Mouse (Mus musculus) hindbrain, embryonic 14.5 days (tissue): ENCODE results near the gene Srprb. TPM values are rescaled to one million over a fixed set of nuclear protein-coding genes. Genes with fewer than 3 reads are reported as not detected.

Experiments used
- ATAC-seq: fragments of 200-750 bp; cut with Nextera tagmentation; 2 replicates; pipeline ENCODE4 v1.8.0; 2017; ENCODE audit warnings: moderate number of reproducible peaks, mild to moderate bottlenecking, moderate TSS enrichment, moderate library complexity; ENCODE audit not compliant: low FRiP score
- DNase-seq: peaks from one replicate; pipeline ENCODE4 v3.0.0-alpha.2; 2015; ENCODE audit warnings: low spot score
- H3K27ac ChIP-seq: fragments of 300-500 bp; sonication (generic); 2 replicates; pipeline ENCODE4 v1.5.1; 2014; ENCODE audit warnings: mild to moderate bottlenecking, moderate library complexity
- H3K27me3 ChIP-seq: fragments of 300-500 bp; sonication (generic); 2 replicates; pipeline ENCODE4 v1.6.1; 2014; ENCODE audit warnings: mild to moderate bottlenecking, low read length, mixed read lengths; ENCODE audit not compliant: control insufficient read depth, insufficient read depth
- H3K36me3 ChIP-seq: fragments of 300-500 bp; sonication (generic); replicated peaks from 2 replicates; pipeline ENCODE4 v1.6.1; 2014; ENCODE audit not compliant: control insufficient read depth, insufficient read depth
- H3K4me1 ChIP-seq: fragments of 300-500 bp; sonication (generic); replicated peaks from 2 replicates; pipeline ENCODE4 v1.6.1; 2014; ENCODE audit warnings: antibody characterized with exemption, low read length, mixed read lengths; ENCODE audit not compliant: control insufficient read depth, insufficient read depth
- H3K4me2 ChIP-seq: fragments of 300-500 bp; sonication (generic); replicated peaks from 2 replicates; pipeline ENCODE4 v1.6.1; 2014; ENCODE audit warnings: mild to moderate bottlenecking, moderate library complexity
- H3K4me3 ChIP-seq: fragments of 300-500 bp; sonication (generic); replicated peaks from 2 replicates; pipeline ENCODE4 v1.5.1; 2014; ENCODE audit warnings: mild to moderate bottlenecking, low read length
- H3K9ac ChIP-seq: fragments of 300-500 bp; sonication (generic); 2 replicates; pipeline ENCODE4 v1.6.1; 2014
- H3K9me3 ChIP-seq: fragments of 300-500 bp; sonication (generic); 2 replicates; pipeline ENCODE4 v1.6.1; 2016; ENCODE audit warnings: low read length; ENCODE audit not compliant: control insufficient read depth
- WGBS: fragments of 180-500 bp; shearing (Covaris S2); extraction: QIAGEN DNeasy Blood & Tissue Kit; methylation state at CpG from one replicate; pipeline ENCODE4 v1.1.7; 2014; 5-methylcytosine and 5-hydroxymethylcytosine counted together
- polyA plus RNA-seq: library from polyadenylated mRNA; unstranded; fragments of >200 nt; fragmentation: Nextera tagmentation; extraction: Ambion mirVana; gene quantifications from 2 replicates; pipeline ENCODE4 v1.2.1, GENCODE M21; 2014

Srprb gene
- 54.1 and 64.9 TPM in 2 replicates for polyA plus RNA-seq

DNA sequence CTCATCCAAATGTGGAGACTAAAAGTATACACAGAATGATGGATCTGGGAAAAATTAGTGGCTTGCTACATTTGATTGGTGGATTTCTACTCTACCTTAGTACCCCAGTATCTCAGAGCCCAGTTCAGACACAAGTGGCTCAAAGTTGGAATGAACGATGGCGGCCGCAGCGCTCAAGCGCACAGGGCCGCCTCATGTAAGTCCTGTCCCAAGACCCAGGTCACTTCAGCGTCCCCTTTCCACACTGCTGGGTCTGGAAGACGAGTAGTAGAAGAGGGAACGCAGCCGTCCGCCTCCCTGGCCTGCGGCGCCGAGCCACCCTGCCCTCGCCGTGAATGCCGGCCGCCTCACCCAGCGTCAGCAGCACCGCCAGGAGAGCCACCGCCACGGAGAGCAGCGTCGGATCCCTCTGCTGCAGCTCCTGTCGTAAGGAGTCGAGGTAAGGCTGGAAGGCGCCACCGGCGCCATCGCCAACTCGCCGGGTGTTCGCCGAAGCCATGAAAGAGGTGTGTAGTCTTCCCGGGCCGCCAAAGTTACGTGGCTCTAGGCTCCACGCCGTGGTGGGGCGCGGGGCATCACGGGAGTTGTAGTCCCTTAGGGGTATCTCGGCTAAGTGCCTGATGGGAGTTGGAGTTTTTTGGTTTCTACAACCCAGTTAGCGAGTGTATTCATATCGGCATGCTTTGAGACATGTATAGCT, at the start of gene Srprb:
Gene Srprb, minus strand, starts transcription at position 577 of the 700 bp plus-strand sequence.
- H3K4me1 ChIP-seq, result peaks cover 4% of the 10 kb centered on the region; the same call in 1 of the 2 replicates
- ATAC-seq, result peak; percentile 97
- WGBS, result under 1% methylated on average over 45 of the region's 45 CpGs
- H3K27me3 ChIP-seq, result no peaks in the 10 kb centered on the region
- peak within 1 kb of the TSS; percentile 55 for H3K4me2 ChIP-seq
- H3K9ac ChIP-seq, result peak within 1 kb of the TSS; percentile 76
- H3K27ac ChIP-seq, result peak within 1 kb of the TSS; percentile 76
- peak; percentile 96 for DNase-seq
- peaks cover 26% of the 10 kb centered on the region for H3K36me3 ChIP-seq
- peak within 1 kb of the TSS; percentile 76 for H3K4me3 ChIP-seq
- no peaks in the 10 kb centered on the region for H3K9me3 ChIP-seq

DNA sequence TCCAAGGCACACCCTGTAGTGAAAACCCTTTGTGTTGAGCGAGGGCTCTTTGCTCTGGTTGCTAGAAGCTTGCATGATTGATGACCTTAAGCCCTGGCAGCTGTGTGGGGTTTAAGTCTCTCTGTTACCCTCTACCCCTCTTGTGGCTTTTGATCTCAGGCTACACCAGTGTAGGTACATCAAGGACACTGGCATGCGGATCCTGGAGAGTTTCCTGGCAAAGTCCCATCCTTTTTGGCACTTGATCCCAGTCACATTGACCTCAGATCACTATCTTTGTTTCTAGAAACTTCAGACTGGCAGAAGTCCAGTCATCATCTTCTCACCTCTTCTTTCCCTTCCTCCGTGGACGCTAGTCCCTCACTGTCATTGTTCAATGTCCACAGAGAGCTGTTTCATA, 46.7 kb upstream of the Srprb start:
- ATAC-seq (no peak), DNase-seq (no peak)
- H3K4me2 ChIP-seq, result no peak overlapping the region
- H3K4me1 ChIP-seq, result no peaks in the 10 kb centered on the region
- H3K9me3 ChIP-seq, result 0 out of 2 replicates have a peak, but pooled peaks cover 2% of the 10 kb centered on the region
- no peaks in the 10 kb centered on the region for H3K27me3 ChIP-seq
- no peaks in the 10 kb centered on the region for H3K36me3 ChIP-seq
- no peak overlapping the region for H3K9ac ChIP-seq
- no peak overlapping the region for H3K27ac ChIP-seq
- 57% methylated on average over 4 of the region's 4 CpGs for WGBS
- H3K4me3 ChIP-seq, result no peak overlapping the region

DNA sequence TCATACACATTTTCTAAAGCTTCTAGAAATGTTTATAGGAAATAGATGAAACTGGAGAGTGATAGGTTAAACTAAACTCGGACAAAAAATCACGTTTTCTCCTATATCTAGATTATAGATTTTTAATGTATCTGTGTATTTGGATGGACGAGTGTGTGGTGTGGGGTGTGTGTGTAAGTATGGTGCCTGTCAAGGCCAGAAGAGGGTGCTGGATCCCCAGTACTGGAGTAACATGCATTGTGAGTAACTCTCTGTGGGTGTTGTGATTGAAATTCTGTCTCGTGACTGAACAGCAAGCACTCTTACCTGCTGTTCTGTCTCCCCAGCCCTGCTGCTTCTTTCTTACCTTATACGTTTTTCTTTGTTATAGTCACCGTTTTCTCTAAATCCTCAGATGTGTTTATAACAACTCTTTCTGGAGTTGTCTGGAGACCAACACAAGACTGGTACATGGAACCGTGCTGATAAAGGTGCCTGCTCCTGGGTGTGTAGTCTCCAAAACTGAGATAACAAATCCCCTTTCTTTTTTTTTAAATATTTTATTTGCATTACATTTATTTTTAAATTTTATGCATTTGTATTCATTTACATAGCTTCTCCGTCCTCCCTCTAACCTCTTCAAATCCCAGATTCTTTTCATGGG, 44.7 kb upstream of the Srprb start:
- no peak overlapping the region for H3K27ac ChIP-seq
- WGBS, result 87% methylated on average over 8 of the region's 8 CpGs
- no peak for ATAC-seq

DNA sequence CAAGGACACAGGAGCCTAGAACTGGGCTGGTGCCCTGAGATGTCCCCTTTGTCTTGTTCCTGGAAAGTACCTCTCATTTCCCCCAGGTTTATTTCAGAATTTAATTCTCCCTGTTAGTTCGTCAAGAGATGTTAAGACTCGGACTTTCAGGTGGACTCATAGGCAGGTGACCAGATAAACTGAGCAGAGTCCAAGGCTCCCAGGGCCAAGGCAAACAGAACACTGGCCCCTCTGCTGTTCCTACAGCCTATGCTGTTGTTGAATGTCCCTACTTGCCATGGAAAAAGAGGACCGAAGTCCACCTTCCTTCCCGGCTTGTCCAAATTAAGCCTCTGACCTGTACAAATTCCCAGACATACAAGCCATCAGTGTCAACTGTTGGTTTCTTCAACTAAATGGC, 41.7 kb upstream of the Srprb start:
- WGBS, result 94% methylated on average over 4 of the region's 4 CpGs
- DNase-seq, result no peak

More for the DNA sequence above, 44.7 kb upstream of the Srprb start:
- DNase-seq, result no peak
- Histone ChIP-seq H3K4me1 (no peaks in the 10 kb centered on the region), H3K27me3 (no peaks in the 10 kb centered on the region), H3K4me2 (no peak overlapping the region), H3K9ac (no peak overlapping the region), H3K36me3 (no peaks in the 10 kb centered on the region), H3K9me3 (no peaks in the 10 kb centered on the region), H3K4me3 (no peak overlapping the region)

DNA sequence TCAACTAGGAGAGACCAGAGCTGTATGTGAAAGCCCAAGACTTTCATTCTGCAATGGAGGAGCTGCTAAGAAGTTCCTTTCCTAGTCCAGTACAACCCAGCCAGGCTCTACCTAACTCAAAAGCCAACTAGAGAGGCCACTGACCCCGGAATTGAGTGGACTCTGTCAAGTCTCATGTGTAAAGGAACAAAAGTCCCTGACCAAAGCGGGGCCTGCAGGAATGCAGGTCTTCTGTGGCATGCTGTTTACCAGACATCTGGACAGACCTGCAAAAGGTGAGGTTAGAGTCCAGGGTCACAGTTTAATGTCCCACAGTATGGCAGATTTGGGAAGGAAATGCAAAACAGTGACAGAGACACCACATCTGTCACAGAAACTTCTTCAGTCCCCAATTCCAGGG, 39.3 kb upstream of the Srprb start:
- H3K27me3 ChIP-seq, result no peaks in the 10 kb centered on the region
- WGBS, result 82% methylated on average over 2 of the region's 2 CpGs
- no peak for ATAC-seq
- H3K27ac ChIP-seq, result no peak overlapping the region
- no peak overlapping the region for H3K4me3 ChIP-seq
- H3K36me3 ChIP-seq, result no peaks in the 10 kb centered on the region
- H3K9ac ChIP-seq, result no peak overlapping the region
- no peak overlapping the region for H3K4me2 ChIP-seq
- DNase-seq, result no peak
- H3K9me3 ChIP-seq, result no peaks in the 10 kb centered on the region
- no peaks in the 10 kb centered on the region for H3K4me1 ChIP-seq

More for the DNA sequence above, 41.7 kb upstream of the Srprb start:
- Histone ChIP-seq H3K9ac (no peak overlapping the region), H3K27me3 (no peaks in the 10 kb centered on the region), H3K4me2 (no peak overlapping the region), H3K27ac (no peak overlapping the region), H3K4me3 (no peak overlapping the region), H3K36me3 (no peaks in the 10 kb centered on the region), H3K4me1 (no peaks in the 10 kb centered on the region), H3K9me3 (no peaks in the 10 kb centered on the region)
- no peak for ATAC-seq

DNA sequence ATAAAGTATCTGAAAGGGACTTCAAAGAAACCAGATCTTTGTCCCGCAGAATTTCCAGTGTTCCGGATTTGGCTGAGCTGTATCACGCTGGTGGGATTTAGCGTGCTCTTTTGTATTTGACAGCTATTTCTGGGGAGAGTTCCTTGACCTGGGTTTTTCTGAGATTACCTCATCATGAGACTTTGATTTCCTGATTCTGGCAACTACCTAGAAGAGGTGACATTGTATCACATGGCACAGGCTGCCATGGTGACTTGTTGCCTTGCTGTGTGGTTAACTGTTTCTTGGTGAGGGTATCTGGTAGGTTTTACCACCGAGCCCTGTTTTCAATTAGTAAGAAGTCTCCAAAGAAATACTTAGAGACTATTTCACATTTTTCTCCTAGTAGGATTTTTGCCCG, 37.5 kb upstream of the Srprb start:
- DNase-seq (no peak), ATAC-seq (no peak)
- 88% methylated on average over 6 of the region's 6 CpGs for WGBS
- no peak overlapping the region for H3K4me3 ChIP-seq
- no peaks in the 10 kb centered on the region for H3K4me1 ChIP-seq
- H3K9me3 ChIP-seq, result no peaks in the 10 kb centered on the region
- no peak overlapping the region for H3K9ac ChIP-seq
- H3K27me3 ChIP-seq, result no peaks in the 10 kb centered on the region
- no peak overlapping the region for H3K4me2 ChIP-seq
- H3K36me3 ChIP-seq, result no peaks in the 10 kb centered on the region
- no peak overlapping the region for H3K27ac ChIP-seq

DNA sequence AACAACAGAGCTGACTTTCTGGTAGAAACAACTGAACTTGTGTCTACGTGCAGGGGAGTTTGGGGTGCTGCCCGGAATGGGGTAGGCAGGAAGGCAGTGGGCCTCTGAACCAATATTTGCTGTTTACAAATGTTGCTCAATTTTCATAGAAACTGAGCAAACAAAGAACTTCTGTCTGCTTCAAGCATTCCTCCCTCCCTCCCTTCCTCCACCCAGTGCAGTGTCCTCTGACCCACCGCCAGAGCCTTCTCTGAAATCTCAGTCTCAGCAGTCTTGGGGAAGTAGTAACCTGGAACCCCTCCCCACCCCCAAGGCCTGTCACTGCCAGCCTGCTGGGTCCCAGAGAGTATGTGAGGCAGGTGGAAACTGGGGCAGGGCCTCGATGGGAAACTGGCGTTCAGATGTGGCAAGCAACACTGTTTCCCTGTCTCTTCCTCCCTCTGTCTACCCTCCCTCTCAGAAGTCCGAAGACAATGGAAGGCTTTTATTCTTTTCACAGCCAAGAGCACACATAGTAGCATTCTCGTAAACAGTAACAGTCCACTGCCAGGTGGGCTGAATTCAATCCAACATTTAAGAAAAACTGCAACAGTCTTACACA, 32.7 kb upstream of the Srprb start:
- Histone ChIP-seq H3K4me2 (no peak overlapping the region), H3K9me3 (no peaks in the 10 kb centered on the region), H3K9ac (no peak overlapping the region), H3K36me3 (no peaks in the 10 kb centered on the region), H3K4me3 (no peak overlapping the region), H3K27me3 (no peaks in the 10 kb centered on the region), H3K4me1 (0 out of 2 replicates have a peak, but pooled peaks cover 7% of the 10 kb centered on the region), H3K27ac (no peak overlapping the region)
- DNase-seq (no peak), ATAC-seq (no peak)
- WGBS, result 50% methylated on average over 7 of the region's 7 CpGs

DNA sequence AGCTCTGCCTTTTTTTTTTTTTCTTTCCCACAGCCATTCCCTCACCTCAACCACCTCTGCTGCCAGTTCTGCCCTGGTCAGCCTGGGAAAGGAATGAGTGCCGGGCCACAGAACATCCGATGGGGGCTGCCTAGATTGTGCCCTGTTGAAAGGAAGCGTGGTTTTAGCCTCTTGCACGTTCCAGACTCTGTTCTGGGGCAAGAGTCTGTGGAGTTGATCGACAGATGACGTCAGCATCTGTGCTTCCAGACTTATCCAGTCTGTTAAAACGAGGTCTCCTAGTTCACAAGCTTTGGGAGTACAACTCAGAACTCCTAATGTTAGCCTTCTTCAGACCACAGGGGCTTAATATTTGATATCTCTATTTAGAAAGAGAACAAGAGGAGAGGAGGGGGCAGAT, 32.1 kb upstream of the Srprb start:
- no peaks in the 10 kb centered on the region for H3K9me3 ChIP-seq
- no peak overlapping the region for H3K27ac ChIP-seq
- H3K4me1 ChIP-seq, result 0 out of 2 replicates have a peak, but pooled peaks cover 7% of the 10 kb centered on the region
- H3K27me3 ChIP-seq, result no peaks in the 10 kb centered on the region
- DNase-seq, result no peak
- H3K36me3 ChIP-seq, result no peaks in the 10 kb centered on the region
- H3K4me2 ChIP-seq, result no peak overlapping the region
- no peak for ATAC-seq
- H3K9ac ChIP-seq, result no peak overlapping the region
- no peak overlapping the region for H3K4me3 ChIP-seq
- WGBS, result 79% methylated on average over 7 of the region's 7 CpGs

DNA sequence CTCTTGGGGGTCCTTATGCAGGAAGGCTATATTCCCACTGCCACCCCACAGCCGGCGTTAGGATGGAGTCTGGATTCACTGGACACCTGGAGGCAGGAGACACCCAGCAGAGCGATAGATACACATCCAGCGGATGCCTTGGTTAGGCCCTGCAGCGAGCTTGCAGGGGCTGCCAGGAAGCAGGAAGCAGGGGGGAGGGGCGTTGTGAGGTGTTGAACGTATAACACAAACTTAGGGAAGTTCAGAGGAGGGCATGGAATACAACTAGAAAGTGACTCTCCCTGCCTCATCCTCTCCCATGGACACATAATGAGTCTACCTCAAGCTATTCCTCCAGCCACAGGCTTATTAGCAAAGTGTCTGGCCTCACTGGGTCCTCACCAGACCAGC, 31.1 kb upstream of the Srprb start:
- Histone ChIP-seq H3K36me3 (no peaks in the 10 kb centered on the region), H3K4me1 (0 out of 2 replicates have a peak, but pooled peaks cover 7% of the 10 kb centered on the region), H3K9ac (no peak overlapping the region), H3K4me2 (no peak overlapping the region), H3K4me3 (no peak overlapping the region), H3K27ac (no peak overlapping the region), H3K27me3 (no peaks in the 10 kb centered on the region), H3K9me3 (no peaks in the 10 kb centered on the region)
- ATAC-seq (no peak), DNase-seq (no peak)
- WGBS, result 75% methylated on average over 7 of the region's 7 CpGs
